ENCODE assay signal across 14 mouse cellular contexts in genomic region chr7:98548839-98549238, GRCm38 (mm10). TPM values are rescaled to one million over a fixed set of nuclear protein-coding genes. Genes with fewer than 3 reads are reported as not detected.
DNase-seq lines count a peak whose midpoint lies in the region; ATAC-seq and TF ChIP-seq lines count a peak whose summit lies in the region.
"Had no signal": no experiment of that assay in that cellular context is flagged by ENCODE, and none has a peak within 500 bp of the region (broad histone marks: within the 10 kb centered on the region; RNA-seq: fewer than 3 reads in every experiment).

No protein-coding gene starts in this region.

- H3K4me1 ChIP-seq in lung, embryonic 14.5 days (ENCODE audit: insufficient read depth) = 0 out of 2 replicates have a peak, but pooled peaks cover 7% of the 10 kb centered on the region
- H3K4me1 ChIP-seq in lung, adult 2 months (ENCODE audit: control insufficient read depth, insufficient read depth, low read length) = peaks cover 19% of the 10 kb centered on the region
- H3K4me1 ChIP-seq in heart, embryonic 10.5 days = peaks cover 46% of the 10 kb centered on the region
- no peaks in the 10 kb centered on the region for H3K4me1 ChIP-seq in midbrain, embryonic 11.5 days (ENCODE audit: control insufficient read depth, insufficient read depth, low read length)

- H3K9me3 ChIP-seq in lung, embryonic 14.5 days (ENCODE audit: low read depth, low read length) = no peaks in the 10 kb centered on the region
- no peaks in the 10 kb centered on the region for H3K9me3 ChIP-seq in heart, embryonic 10.5 days
- H3K9me3 ChIP-seq in midbrain, embryonic 11.5 days (ENCODE audit: control insufficient read depth, low read length) = no peaks in the 10 kb centered on the region
- H3K9me3 ChIP-seq: megakaryocyte, embryonic 14.5 days had no signal

- 45% methylated on average over 3 of the region's 3 CpGs for WGBS in lung, embryonic 14.5 days
- 30% methylated on average over 3 of the region's 3 CpGs for WGBS in lung, adult 2 months
- WGBS in heart, embryonic 10.5 days = 21% methylated on average over 3 of the region's 3 CpGs
- WGBS in midbrain, embryonic 11.5 days = 41% methylated on average over 3 of the region's 3 CpGs

- no peak for TF ChIP-seq CTCF in gastrocnemius, adult 2 months (IDR thresholded peaks at IDR 0.05)
- no peak for TF ChIP-seq CTCF in lung, embryonic 14.5 days (IDR thresholded peaks at IDR 0.05; ENCODE audit: low read depth)
- TF ChIP-seq CTCF in lung, adult 2 months (IDR thresholded peaks at IDR 0.05; ENCODE audit: insufficient read depth, low read length) = no peak

- peak overlapping the region; percentile 68 for H3K27ac ChIP-seq in gastrocnemius, adult 2 months
- no peak overlapping the region for H3K27ac ChIP-seq in lung, embryonic 14.5 days (ENCODE audit: low read depth)
- H3K27ac ChIP-seq in heart, embryonic 10.5 days = peak overlapping the region; percentile 70
- H3K27ac ChIP-seq in midbrain, embryonic 11.5 days (ENCODE audit: low read depth, low read length) = no peak overlapping the region

- DNase-seq in gastrocnemius, adult 2 months = peak; percentile 49
- no peak for DNase-seq in gastrocnemius, postnatal 36 days
- DNase-seq in lung, embryonic 14.5 days = no peak
- DNase-seq in lung, adult 2 months = no peak
- DNase-seq in heart, embryonic 10.5 days (ENCODE audit: low spot score) = no peak
- peak; percentile 65 for DNase-seq in heart, postnatal 4 days
- no peak for DNase-seq in midbrain, embryonic 11.5 days (ENCODE audit: low spot score, missing footprints)
- DNase-seq in MN1 (ENCODE audit: low spot score) = no peak
- DNase-seq: adrenal gland, postnatal 14 days; cerebellum, adult 11 months; kidney, adult 8-10 months; right cerebral cortex, postnatal 25 days had no signal

- intact Hi-C loops in gastrocnemius, adult 2 months (cut with DNase I) = no loop called here
- intact Hi-C loops in gastrocnemius, postnatal 36 days (cut with DNase I) = no loop called here

- no peak overlapping the region for H3K4me2 ChIP-seq in lung, embryonic 14.5 days
- H3K4me2 ChIP-seq in midbrain, embryonic 11.5 days = no peak overlapping the region

- H3K27me3 ChIP-seq in lung, embryonic 14.5 days (ENCODE audit: insufficient read depth, low read length) = no peaks in the 10 kb centered on the region
- H3K27me3 ChIP-seq in heart, embryonic 10.5 days (ENCODE audit: insufficient read depth, poor library complexity, severe bottlenecking) = no peaks in the 10 kb centered on the region
- no peaks in the 10 kb centered on the region for H3K27me3 ChIP-seq in midbrain, embryonic 11.5 days (ENCODE audit: control insufficient read depth, insufficient read depth, low read length)

- ATAC-seq in lung, embryonic 14.5 days (ENCODE audit: insufficient read depth) = 0 out of 2 replicates have a peak, but pooled peaks have one; percentile 4
- ATAC-seq in midbrain, embryonic 11.5 days (ENCODE audit: low FRiP score) = no peak

- no peak overlapping the region for H3K4me3 ChIP-seq in gastrocnemius, adult 2 months
- no peak overlapping the region for H3K4me3 ChIP-seq in lung, embryonic 14.5 days (ENCODE audit: low read depth, low read length)
- no peak overlapping the region for H3K4me3 ChIP-seq in lung, adult 2 months (replicated peaks; ENCODE audit: extremely low read depth, low read depth, low read length)
- no peak overlapping the region for H3K4me3 ChIP-seq in heart, embryonic 10.5 days
- H3K4me3 ChIP-seq in midbrain, embryonic 11.5 days (ENCODE audit: low read depth, low read length) = no peak overlapping the region
- H3K4me3 ChIP-seq: megakaryocyte, embryonic 14.5 days; myocyte had no signal

- no peak for TF ChIP-seq POLR2A in lung, adult 2 months (IDR thresholded peaks at IDR 0.05; ENCODE audit: borderline replicate concordance, extremely low read depth, low read depth, low read length)

- H3K36me3 ChIP-seq in lung, embryonic 14.5 days (ENCODE audit: insufficient read depth) = no peaks in the 10 kb centered on the region
- H3K36me3 ChIP-seq in heart, embryonic 10.5 days = no peaks in the 10 kb centered on the region
- no peaks in the 10 kb centered on the region for H3K36me3 ChIP-seq in midbrain, embryonic 11.5 days (ENCODE audit: control insufficient read depth, insufficient read depth, low read length)

- H3K9ac ChIP-seq in lung, embryonic 14.5 days = no peak overlapping the region
- no peak overlapping the region for H3K9ac ChIP-seq in midbrain, embryonic 11.5 days (ENCODE audit: low read length)

RNA-seq across cellular contexts. Expression of gene Lrrc32, which starts 59.8 kb away (rescaled TPM):
- 1 to 10 TPM; 3.7 to 4.6 TPM for total RNA-seq in gastrocnemius, adult 2 months (2021)
- total RNA-seq in gastrocnemius, postnatal 36 days (2021) = 1 to 10 TPM; 3.7 to 5.8 TPM
- polyA plus RNA-seq in lung, embryonic 14.5 days (2014; fragmentation: Nextera tagmentation; extraction: Ambion mirVana) = 7.2 and 7.3 TPM in 2 replicates
- polyA plus RNA-seq in lung, adult 2 months (2012; rRNA removed) = 38.4 and 49.3 TPM in 2 replicates
- polyA plus RNA-seq in heart, embryonic 10.5 days (2016; fragmentation: Nextera tagmentation; extraction: Ambion mirVana) = 4.8 and 7.3 TPM in 2 replicates
- 10 to 100 TPM; 17.3 to 18.6 TPM for total RNA-seq in heart, postnatal 4 days (2021)
- polyA plus RNA-seq in midbrain, embryonic 11.5 days (2014; fragmentation: Nextera tagmentation; extraction: Ambion mirVana) = 4.3 TPM in 2 replicates

Comparison
In these comparisons a context has a peak if more than half of its experiments do, and no peak if none do; other contexts are left out.
1. DNase-seq: peak in gastrocnemius, adult 2 months (single experiment) and heart, postnatal 4 days (single experiment); none in gastrocnemius, postnatal 36 days (0 of 2), lung, embryonic 14.5 days (single experiment), lung, adult 2 months (single experiment), heart, embryonic 10.5 days (single experiment), midbrain, embryonic 11.5 days (single experiment) and MN1 (single experiment).
2. H3K27ac ChIP-seq: peak in gastrocnemius, adult 2 months (single experiment) and heart, embryonic 10.5 days (single experiment); none in lung, embryonic 14.5 days (single experiment) and midbrain, embryonic 11.5 days (single experiment).